Mouse (Mus musculus): ENCODE results near the gene Cox19. TPM values are rescaled to one million over a fixed set of nuclear protein-coding genes. Genes with fewer than 3 reads are reported as not detected.

Cox19 gene
- polyA plus RNA-seq, 1 experiment = 46.7 TPM

DNA sequence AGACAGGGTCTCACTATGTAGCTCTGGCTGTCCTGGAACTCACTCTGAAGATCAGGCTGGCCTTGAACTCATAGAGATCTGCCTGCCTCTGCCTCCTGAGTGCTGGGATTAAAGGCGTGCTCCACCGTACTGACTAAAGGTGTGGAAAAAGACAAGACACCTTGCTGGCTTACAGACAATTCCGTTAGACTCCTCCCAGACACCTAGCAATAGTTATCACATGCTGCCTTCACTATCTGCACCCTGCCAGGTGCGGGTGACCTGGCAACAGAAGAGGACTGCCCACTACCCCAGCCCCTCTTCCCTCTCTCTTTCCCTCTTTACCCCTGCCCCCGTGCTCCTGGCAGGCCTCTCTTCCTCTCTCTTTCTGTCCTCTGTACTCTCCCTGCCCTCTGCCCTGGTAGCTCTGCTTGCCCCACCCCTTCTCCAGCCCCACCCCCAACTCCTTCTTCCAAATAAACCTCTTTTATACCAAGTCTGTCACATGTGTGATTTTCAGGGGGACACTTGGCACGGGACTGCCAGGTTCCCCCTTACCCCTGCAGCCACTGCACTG, 22.7 kb upstream of the Cox19 start:
- H3K27ac ChIP-seq (ENCODE audit: insufficient read depth, low read length) = no peak overlapping the region
- no peak overlapping the region for H3K4me3 ChIP-seq (ENCODE audit: insufficient read depth, low read length)
- TF ChIP-seq CTCF (IDR thresholded peaks at IDR 0.05; ENCODE audit: borderline replicate concordance, insufficient read depth, low read length) (no peak), POLR2A (IDR thresholded peaks at IDR 0.05; ENCODE audit: low read depth, low read length) (no peak)
- peaks cover 17% of the 10 kb centered on the region for H3K4me1 ChIP-seq (ENCODE audit: control insufficient read depth, insufficient read depth, low read length)

DNA sequence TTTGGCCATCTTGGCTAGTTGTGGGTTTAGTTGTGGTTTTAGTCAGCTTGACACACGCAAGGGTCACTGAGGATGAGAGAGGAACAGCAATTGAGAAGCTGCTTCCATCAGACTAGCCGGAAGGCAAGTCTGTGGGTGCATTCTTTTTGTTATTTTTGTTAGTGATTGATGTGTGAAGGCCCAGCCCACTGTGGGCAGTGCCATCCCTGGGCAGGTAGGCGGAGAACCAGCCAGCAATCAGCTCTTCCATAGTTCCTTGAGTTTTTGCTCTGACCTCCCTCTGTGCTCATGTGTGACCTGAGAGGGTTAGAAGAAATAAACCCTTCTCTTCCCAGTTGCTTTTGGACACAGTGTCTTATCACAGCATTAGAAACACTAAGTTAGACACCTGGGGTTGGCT, 21.9 kb upstream of the Cox19 start:
- H3K27ac ChIP-seq (ENCODE audit: insufficient read depth, low read length) = no peak overlapping the region
- H3K4me1 ChIP-seq (ENCODE audit: control insufficient read depth, insufficient read depth, low read length) = peaks cover 12% of the 10 kb centered on the region
- no peak overlapping the region for H3K4me3 ChIP-seq (ENCODE audit: insufficient read depth, low read length)
- TF ChIP-seq POLR2A (IDR thresholded peaks at IDR 0.05; ENCODE audit: low read depth, low read length) = no peak
- no peak for TF ChIP-seq CTCF (IDR thresholded peaks at IDR 0.05; ENCODE audit: borderline replicate concordance, insufficient read depth, low read length)

DNA sequence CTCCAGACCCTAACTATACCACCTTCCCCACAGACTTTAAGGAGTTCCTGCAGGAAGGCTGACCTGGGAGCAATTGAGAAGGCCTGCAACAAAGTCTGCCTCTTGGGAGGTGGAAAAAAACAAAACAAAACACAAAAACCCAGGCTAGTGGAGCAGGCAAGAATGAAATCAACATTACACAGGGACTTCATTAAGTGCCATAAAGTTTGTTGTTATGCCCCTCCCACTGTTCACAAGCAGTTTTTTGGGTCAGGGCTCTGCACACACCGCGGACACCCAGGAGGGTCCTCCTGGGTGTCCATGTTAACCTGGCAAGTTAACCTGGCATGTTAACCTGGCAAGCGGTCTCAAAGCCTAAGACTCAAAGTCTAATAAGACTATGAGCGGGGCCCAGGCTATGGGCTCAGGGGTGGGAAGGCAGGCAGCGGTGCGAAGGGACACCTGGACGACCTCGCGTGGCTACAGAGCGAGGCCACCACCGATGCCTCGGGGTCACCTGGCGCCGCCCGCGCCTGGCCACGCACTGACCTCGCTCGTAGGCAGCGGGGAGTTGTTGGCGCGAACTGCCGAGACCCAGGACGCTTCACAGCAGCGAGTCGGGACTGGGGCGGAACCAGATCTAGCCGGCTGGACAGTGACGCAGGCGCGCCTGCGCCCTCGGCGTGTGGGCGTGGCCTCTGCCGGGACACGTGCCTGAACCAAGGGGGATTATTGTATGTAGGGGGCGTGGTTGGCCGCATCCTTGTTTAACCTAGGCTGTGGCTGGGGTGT, 20.6 kb upstream of the Cox19 start:
- Histone ChIP-seq H3K4me1 (ENCODE audit: control insufficient read depth, insufficient read depth, low read length) (peaks cover 4% of the 10 kb centered on the region; the same call in 1 of the 2 replicates), H3K4me3 (ENCODE audit: insufficient read depth, low read length) (peak overlapping the region; percentile 58), H3K27ac (ENCODE audit: insufficient read depth, low read length) (no peak overlapping the region)
- TF ChIP-seq CTCF (IDR thresholded peaks at IDR 0.05; ENCODE audit: borderline replicate concordance, insufficient read depth, low read length) = no peak
- TF ChIP-seq POLR2A (IDR thresholded peaks at IDR 0.05; ENCODE audit: low read depth, low read length) = peak; percentile 96

DNA sequence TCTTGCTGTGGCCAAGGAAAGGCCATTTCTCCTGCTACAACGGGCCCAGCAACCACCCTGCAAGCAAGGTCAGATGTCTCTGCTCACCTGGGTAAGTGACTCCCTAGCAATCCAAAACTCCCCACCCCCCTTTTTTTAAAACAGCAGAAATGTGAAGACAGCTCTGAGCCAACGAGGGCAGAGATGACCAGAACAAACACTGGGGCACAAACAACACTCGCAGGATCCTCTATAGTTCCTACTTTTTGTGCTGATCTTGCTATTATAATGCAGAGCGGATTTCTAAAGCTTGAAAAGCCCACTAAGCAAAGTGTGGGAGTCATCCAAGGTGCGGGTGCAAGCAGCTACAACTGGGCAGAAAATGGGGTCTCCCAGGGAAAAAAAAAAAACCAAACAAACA, 19.9 kb upstream of the Cox19 start:
- no peak overlapping the region for H3K4me3 ChIP-seq (ENCODE audit: insufficient read depth, low read length)
- no peak overlapping the region for H3K27ac ChIP-seq (ENCODE audit: insufficient read depth, low read length)
- TF ChIP-seq CTCF (IDR thresholded peaks at IDR 0.05; ENCODE audit: borderline replicate concordance, insufficient read depth, low read length) (no peak), POLR2A (IDR thresholded peaks at IDR 0.05; ENCODE audit: low read depth, low read length) (no peak)

DNA sequence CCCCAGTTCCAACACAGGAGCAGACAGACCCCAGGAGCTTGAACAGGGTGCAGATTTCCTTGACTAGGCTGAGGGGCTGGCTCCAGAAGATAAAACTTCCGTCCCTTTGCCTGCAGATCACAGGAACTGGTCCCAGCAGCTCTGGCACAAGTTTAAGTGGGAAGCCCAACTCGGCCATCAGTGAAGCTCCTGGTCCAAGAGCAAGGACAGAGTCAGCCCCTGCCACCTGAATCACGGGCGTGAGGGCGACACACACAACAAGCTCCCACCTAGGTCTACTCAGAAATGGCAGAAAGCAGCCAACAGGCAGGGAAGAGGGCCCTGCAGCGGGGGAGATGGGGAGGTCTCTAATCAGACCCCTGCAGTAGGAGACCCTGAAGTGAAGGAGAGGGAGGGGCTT, 19.1 kb upstream of the Cox19 start:
- H3K27ac ChIP-seq (ENCODE audit: insufficient read depth, low read length) = no peak overlapping the region
- H3K4me1 ChIP-seq (ENCODE audit: control insufficient read depth, insufficient read depth, low read length) = peaks cover 4% of the 10 kb centered on the region; the same call in 1 of the 2 replicates
- no peak overlapping the region for H3K4me3 ChIP-seq (ENCODE audit: insufficient read depth, low read length)
- TF ChIP-seq POLR2A (IDR thresholded peaks at IDR 0.05; ENCODE audit: low read depth, low read length) (no peak), CTCF (IDR thresholded peaks at IDR 0.05; ENCODE audit: borderline replicate concordance, insufficient read depth, low read length) (no peak)

More for the DNA sequence above, 19.9 kb upstream of the Cox19 start:
- H3K4me1 ChIP-seq (ENCODE audit: control insufficient read depth, insufficient read depth, low read length) = peaks cover 4% of the 10 kb centered on the region; the same call in 1 of the 2 replicates

DNA sequence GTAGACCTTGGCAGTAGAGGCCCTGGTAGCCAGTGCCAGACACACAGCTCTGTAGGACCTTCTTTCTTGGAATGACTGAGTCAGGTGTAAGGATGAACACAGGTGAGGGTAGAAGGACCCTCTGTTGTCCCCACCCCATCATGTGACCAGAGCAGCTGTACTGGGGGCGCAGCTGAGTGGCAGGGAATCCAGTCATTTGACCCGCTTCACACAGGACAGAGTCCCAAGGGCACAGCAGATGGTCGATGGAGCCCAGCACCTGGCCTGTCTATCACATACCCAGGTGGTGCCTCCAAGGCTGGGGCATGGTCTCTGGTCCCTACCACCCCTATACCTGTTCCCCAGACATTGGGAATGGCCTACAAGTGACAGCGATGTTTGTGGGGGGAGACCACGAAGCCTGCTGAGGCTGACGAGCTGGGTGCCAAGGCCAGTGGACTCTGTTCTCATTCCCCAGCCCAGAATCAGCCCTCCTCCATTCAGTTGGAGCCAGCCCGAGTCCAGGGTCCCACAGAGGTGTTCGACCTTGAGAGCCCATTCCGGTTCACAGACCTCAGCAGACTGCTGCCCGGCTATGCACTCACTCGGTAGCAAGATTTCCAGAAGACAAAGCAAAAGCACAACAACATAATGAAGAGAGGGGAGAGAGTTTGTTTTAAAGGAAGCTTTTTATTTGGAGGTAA, 17.6 kb upstream of the Cox19 start:
- no peak overlapping the region for H3K4me3 ChIP-seq (ENCODE audit: insufficient read depth, low read length)
- TF ChIP-seq POLR2A (IDR thresholded peaks at IDR 0.05; ENCODE audit: low read depth, low read length) (no peak), CTCF (IDR thresholded peaks at IDR 0.05; ENCODE audit: borderline replicate concordance, insufficient read depth, low read length) (no peak)
- no peaks in the 10 kb centered on the region for H3K4me1 ChIP-seq (ENCODE audit: control insufficient read depth, insufficient read depth, low read length)
- H3K27ac ChIP-seq (ENCODE audit: insufficient read depth, low read length) = no peak overlapping the region

DNA sequence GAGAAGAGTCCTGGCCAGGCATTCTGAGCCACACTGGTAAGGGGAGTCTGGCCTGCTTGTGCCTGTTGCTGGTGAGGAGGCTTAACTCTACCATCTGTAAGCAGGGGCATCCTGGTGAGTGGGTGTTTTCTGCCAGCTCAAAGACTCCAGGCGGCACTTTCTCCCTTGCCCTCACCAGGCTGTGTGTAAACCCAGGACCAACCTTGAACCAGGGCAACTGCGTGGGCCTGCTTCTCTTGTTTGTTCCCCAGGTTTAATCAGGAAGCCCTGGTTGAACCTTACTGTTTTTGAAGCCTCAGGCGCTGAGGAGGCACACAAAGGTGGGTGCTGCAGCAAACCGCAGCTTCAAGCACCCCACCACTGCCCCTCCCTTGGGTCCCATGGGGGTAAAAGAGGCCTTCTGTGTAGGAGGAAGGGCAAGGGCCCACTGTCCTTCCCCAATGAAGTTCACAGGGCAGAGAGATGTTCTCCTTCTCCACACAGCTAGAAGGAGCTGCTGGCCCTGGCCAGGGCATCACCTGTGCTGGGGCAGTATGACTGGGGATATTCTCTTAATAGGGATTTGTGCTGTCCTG, 16.8 kb upstream of the Cox19 start:
- H3K4me3 ChIP-seq (ENCODE audit: insufficient read depth, low read length) = no peak overlapping the region
- H3K27ac ChIP-seq (ENCODE audit: insufficient read depth, low read length) = no peak overlapping the region
- no peak for TF ChIP-seq CTCF (IDR thresholded peaks at IDR 0.05; ENCODE audit: borderline replicate concordance, insufficient read depth, low read length)
- TF ChIP-seq POLR2A (IDR thresholded peaks at IDR 0.05; ENCODE audit: low read depth, low read length) = no peak
- H3K4me1 ChIP-seq (ENCODE audit: control insufficient read depth, insufficient read depth, low read length) = no peaks in the 10 kb centered on the region

DNA sequence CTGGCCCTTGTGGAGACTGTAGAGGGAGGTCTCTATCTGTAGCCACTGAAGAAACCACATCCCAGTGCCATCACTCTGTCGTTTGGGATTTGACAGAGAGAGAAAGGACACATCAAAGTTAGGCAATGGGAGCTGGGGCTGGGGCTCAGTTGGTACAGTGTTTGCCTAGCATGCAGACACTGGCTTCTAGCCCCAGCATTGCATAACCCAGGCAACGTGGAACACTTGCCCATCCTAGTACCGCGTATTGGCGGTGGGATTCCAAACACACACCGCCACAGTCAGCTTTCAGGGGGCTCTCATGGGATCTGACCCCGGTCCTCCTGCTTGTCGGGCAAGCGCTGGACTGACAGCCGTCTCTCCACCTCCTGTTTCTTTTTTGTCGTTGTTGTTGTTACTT, 15.3 kb upstream of the Cox19 start:
- Histone ChIP-seq H3K27ac (ENCODE audit: insufficient read depth, low read length) (no peak overlapping the region), H3K4me3 (ENCODE audit: insufficient read depth, low read length) (no peak overlapping the region), H3K4me1 (ENCODE audit: control insufficient read depth, insufficient read depth, low read length) (no peaks in the 10 kb centered on the region)
- TF ChIP-seq CTCF (IDR thresholded peaks at IDR 0.05; ENCODE audit: borderline replicate concordance, insufficient read depth, low read length) = no peak

DNA sequence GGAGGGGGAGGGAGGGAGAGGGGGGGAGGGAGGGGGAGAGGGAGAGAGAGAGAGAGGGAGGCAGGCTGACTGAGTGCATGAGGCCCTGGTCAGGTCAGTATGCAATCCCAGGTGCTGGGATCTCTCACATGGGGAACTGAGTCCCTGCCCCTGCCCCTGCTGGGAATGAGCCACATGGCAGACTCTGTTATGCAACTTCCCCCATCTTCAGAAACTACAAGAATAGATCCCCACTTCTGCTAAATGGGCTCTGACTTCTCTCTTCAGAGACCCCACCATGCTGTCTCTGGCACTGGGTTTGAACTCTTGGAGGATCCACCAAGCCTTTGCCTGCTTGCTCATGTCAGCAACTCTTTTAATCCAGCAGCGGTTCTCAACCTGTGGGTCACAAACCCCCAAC, 14.6 kb upstream of the Cox19 start:
- no peak overlapping the region for H3K4me3 ChIP-seq (ENCODE audit: insufficient read depth, low read length)
- TF ChIP-seq CTCF (IDR thresholded peaks at IDR 0.05; ENCODE audit: borderline replicate concordance, insufficient read depth, low read length) (no peak), POLR2A (IDR thresholded peaks at IDR 0.05; ENCODE audit: low read depth, low read length) (no peak)
- H3K4me1 ChIP-seq (ENCODE audit: control insufficient read depth, insufficient read depth, low read length) = no peaks in the 10 kb centered on the region
- H3K27ac ChIP-seq (ENCODE audit: insufficient read depth, low read length) = no peak overlapping the region
